Mouse (Mus musculus) spleen, adult 2 months (tissue): ENCODE data around the gene Ntf5. TPM values are rescaled to one million over a fixed set of nuclear protein-coding genes. Genes with fewer than 3 reads are reported as not detected.
A peak's percentile ranks its signal among the peaks of the same experiment; 100 is the strongest.

ENCODE experiments used
- DNase-seq, 2 experiments: peaks; one replicate each; pipeline versions ENCODE4 v3.0.0 to v3.0.0-alpha.2; 2012 to 2021; ENCODE audit warnings: low spot score in 2 of 2, low read depth in 1 of 2
- H3K27ac ChIP-seq: fragments of 200-500 bp; 2 replicates; pipeline ENCODE4 v1.5.1; 2012; ENCODE audit warnings: low read length, inconsistent platforms; ENCODE audit not compliant: insufficient read depth
- H3K27me3 ChIP-seq: fragments of 200-500 bp; 2 replicates; pipeline ENCODE4 v1.6.1; 2012; ENCODE audit warnings: mild to moderate bottlenecking, moderate library complexity, low read length, inconsistent platforms; ENCODE audit not compliant: control insufficient read depth, insufficient read depth
- H3K36me3 ChIP-seq: fragments of 200-500 bp; 2 replicates; pipeline ENCODE4 v1.6.1; 2012; ENCODE audit warnings: mild to moderate bottlenecking, low read length, inconsistent platforms; ENCODE audit not compliant: control insufficient read depth, insufficient read depth
- H3K4me1 ChIP-seq: fragments of 200-500 bp; 2 replicates; pipeline ENCODE4 v1.6.1; 2011; ENCODE audit warnings: inconsistent platforms; ENCODE audit not compliant: control insufficient read depth, insufficient read depth, insufficient read length
- H3K4me3 ChIP-seq: fragments of 200-500 bp; 2 replicates; pipeline ENCODE4 v1.5.1; 2011; ENCODE audit warnings: mild to moderate bottlenecking, inconsistent platforms; ENCODE audit not compliant: insufficient read depth, insufficient read length; ENCODE audit errors: extremely low read depth
- CTCF ChIP-seq: fragments of 200-500 bp; IDR thresholded peaks from 2 replicates; pipeline ENCODE4 v1.5.1; 2011; ENCODE audit warnings: mild to moderate bottlenecking, inconsistent platforms; ENCODE audit not compliant: insufficient read depth, insufficient read length, insufficient replicate concordance; ENCODE audit errors: extremely low read depth
- POLR2A ChIP-seq: fragments of 200-500 bp; IDR thresholded peaks from 2 replicates; pipeline ENCODE4 v1.6.1; 2011; ENCODE audit warnings: low read depth, low read length, inconsistent platforms
- WGBS: fragments of 180-500 bp; shearing (Covaris S2); methylation state at CpG from one replicate; pipeline ENCODE4 v1.1.7; 2018; 5-methylcytosine and 5-hydroxymethylcytosine counted together
- polyA plus RNA-seq: library from polyadenylated mRNA; depleted of rRNA; stranded (reverse); fragments of >200 nt; gene quantifications from 2 replicates; pipeline ENCODE4 v1.2.3, GENCODE M21; 2012; rRNA removed

Gene Ntf5
- polyA plus RNA-seq, 1 experiment = 0.12 TPM

DNA sequence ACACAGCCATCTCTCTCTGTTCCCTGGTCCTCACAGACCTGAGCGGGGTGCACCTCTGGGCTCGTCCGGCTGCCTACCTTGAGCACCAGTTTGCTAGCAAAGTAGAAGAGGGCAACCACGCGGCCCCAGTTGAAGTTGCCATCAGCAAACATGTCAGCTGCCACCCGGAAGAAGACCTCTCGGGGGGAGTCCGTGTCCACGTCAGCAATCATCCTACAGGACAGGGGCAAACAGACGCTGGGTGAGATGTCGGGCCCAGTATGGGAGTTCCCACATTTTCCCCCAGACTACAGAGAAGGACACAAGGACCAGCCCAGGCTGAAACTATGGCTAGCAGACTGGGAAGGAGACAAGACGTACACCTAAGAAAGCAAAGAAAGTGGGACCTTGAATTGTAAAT lies 51.6 kb downstream of the Ntf5 start:
- WGBS = 95% methylated on average over 12 of the region's 12 CpGs
- H3K27ac ChIP-seq = no peak overlapping the region

DNA sequence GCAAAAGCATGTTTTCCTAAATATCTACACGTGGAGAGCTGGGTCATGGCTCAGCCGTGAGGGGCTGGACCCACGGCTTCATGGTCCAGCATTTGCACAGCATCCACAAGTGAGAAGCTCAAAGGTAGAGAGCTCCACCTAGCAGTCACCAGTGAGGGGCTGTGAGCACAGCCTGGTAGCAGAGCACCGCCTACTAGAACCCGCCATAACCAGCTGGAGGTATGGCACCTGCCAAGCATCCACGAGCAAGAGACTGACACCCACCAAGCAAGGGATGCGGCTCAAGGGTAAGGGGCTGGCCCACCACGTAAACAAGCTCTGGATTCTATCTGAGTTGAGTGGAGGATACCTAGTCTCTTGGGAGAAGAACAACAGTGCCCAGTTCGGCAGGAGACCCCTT lies 52.1 kb downstream of the Ntf5 start:
- TF ChIP-seq POLR2A (no peak), CTCF (no peak)
- Histone ChIP-seq H3K4me3 (0 out of 2 replicates have a peak overlapping the region, but pooled peaks have one; percentile 90), H3K27me3 (no peaks in the 10 kb centered on the region), H3K4me1 (peaks cover 7% of the 10 kb centered on the region), H3K36me3 (peaks cover 19% of the 10 kb centered on the region), H3K27ac (no peak overlapping the region)
- 78% methylated on average over 9 of the region's 9 CpGs for whole genome bisulfite sequencing
- DNase-seq = no peak

More for the DNA sequence above, 51.6 kb downstream of the Ntf5 start:
- H3K27me3 ChIP-seq = no peaks in the 10 kb centered on the region
- H3K4me1 ChIP-seq = peaks cover 7% of the 10 kb centered on the region
- no peak overlapping the region for H3K4me3 ChIP-seq
- TF ChIP-seq POLR2A (no peak), CTCF (no peak)
- H3K36me3 ChIP-seq = peaks cover 19% of the 10 kb centered on the region
- no peak for DNase-seq

DNA sequence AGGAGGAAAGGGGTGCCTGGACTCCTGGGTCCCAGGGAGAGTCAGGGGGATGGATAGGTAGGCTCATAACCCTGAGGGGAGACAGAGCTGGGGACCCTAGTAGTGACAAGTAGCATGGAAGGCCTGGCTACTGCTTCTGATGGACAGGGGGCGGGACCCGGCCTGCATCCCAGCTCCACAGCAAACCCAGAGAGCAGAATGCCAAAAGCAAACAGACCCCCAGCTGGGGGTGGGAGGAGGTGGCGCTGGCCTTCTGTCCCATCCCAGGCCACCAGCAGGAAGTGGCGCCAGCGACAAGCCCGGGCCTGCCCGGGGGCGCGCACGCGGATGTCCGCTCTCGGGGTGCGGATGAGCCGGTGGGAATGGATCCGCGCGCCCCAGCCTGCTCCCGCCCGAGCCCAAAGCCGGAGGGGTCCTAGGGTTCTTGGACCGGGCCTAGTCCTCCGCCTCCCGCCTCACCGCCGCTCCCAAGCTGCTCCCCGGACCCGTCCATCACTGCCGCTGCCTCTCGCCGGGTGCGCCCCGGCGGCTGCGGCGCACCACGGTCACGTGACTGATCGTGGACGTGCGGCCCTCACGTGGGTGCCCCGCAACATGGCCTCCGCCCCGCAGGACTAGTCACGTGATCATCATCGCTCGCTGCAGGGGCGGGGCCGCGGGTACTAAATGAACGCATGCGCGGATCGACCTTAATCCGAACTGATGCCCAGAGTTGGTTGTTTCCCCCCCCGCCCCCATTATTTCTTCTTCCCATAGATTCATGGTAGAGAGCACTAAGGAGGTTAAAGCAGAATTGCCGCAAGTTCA lies 53.0 kb downstream of the Ntf5 start, which contains the start of gene Bax:
Gene Bax, minus strand, starts transcription at position 616 of the 807 bp plus-strand sequence.
- no peaks in the 10 kb centered on the region for H3K27me3 ChIP-seq
- H3K36me3 ChIP-seq = peaks cover 17% of the 10 kb centered on the region
- peak within 1 kb of the TSS; percentile 79 for H3K27ac ChIP-seq
- WGBS = 1% methylated on average over 58 of the region's 58 CpGs
- H3K4me3 ChIP-seq = peak within 1 kb of the TSS; percentile 90
- TF ChIP-seq POLR2A (peak; percentile 88), CTCF (no peak)
- H3K4me1 ChIP-seq = peaks cover 7% of the 10 kb centered on the region
- peak; percentile 89 to 94 for DNase-seq

Other genes with a start within 250 kb of the Ntf5 start
- gene Slc17a7, start 249.7 kb upstream of the Ntf5 start, polyA plus RNA-seq = 0.05 and 0.06 TPM in 2 replicates
- gene Gfy, start 234.1 kb upstream of the Ntf5 start, polyA plus RNA-seq = not detected in 2 replicates
- gene Pth2, start 232.7 kb upstream of the Ntf5 start, polyA plus RNA-seq = not detected in 2 replicates
- gene Ccdc155, start 208.8 kb upstream of the Ntf5 start, polyA plus RNA-seq = 0.16 and 0.20 TPM in 2 replicates
- 2.1 and 2.8 TPM in 2 replicates for gene Dkkl1, start 201.5 kb upstream of the Ntf5 start, polyA plus RNA-seq
- gene Tead2, start 197.9 kb upstream of the Ntf5 start, polyA plus RNA-seq = 10.6 and 12.1 TPM in 2 replicates
- gene Cd37, start 174.6 kb upstream of the Ntf5 start, polyA plus RNA-seq = 1,116 and 1,582 TPM in 2 replicates
- not detected in 2 replicates for gene Slc6a16, start 172.6 kb upstream of the Ntf5 start, polyA plus RNA-seq
- 0.27 and 0.43 TPM in 2 replicates for gene Slc6a21, start 136.2 kb upstream of the Ntf5 start, polyA plus RNA-seq
- gene Trpm4, start 79.9 kb upstream of the Ntf5 start, polyA plus RNA-seq = 7.9 and 10.0 TPM in 2 replicates
- gene Hrc, start 78.4 kb upstream of the Ntf5 start, polyA plus RNA-seq = 0.04 and 0.09 TPM in 2 replicates
- 0.22 and 0.27 TPM in 2 replicates for gene Ppfia3, start 46.7 kb upstream of the Ntf5 start, polyA plus RNA-seq
- 0.90 and 2.1 TPM in 2 replicates for gene Lin7b, start 43.1 kb upstream of the Ntf5 start, polyA plus RNA-seq
- gene Snrnp70, start 18.0 kb upstream of the Ntf5 start, polyA plus RNA-seq = 273 and 277 TPM in 2 replicates
- gene Kcna7, start 8.0 kb upstream of the Ntf5 start, polyA plus RNA-seq = 0.04 and 0.05 TPM in 2 replicates
- not detected in 2 replicates for gene Lhb, start 7.1 kb downstream of the Ntf5 start, polyA plus RNA-seq
- 12.4 and 14.4 TPM in 2 replicates for gene Gys1, start 21.1 kb downstream of the Ntf5 start, polyA plus RNA-seq
- 55.3 and 56.0 TPM in 2 replicates for gene Ruvbl2, start 24.4 kb downstream of the Ntf5 start, polyA plus RNA-seq
- 2,804 and 3,579 TPM in 2 replicates for gene Ftl1, start 46.2 kb downstream of the Ntf5 start, polyA plus RNA-seq
- 129 and 163 TPM in 2 replicates for gene Bax, start 53.2 kb downstream of the Ntf5 start, polyA plus RNA-seq
- 0.04 and 0.49 TPM in 2 replicates for gene Tulp2, start 68.2 kb downstream of the Ntf5 start, polyA plus RNA-seq
- 0.13 TPM in 1 of 2 replicates, not detected in the other for gene Gm45808, start 73.1 kb downstream of the Ntf5 start, polyA plus RNA-seq
- 1.5 and 1.6 TPM in 2 replicates for gene Dhdh, start 75.1 kb downstream of the Ntf5 start, polyA plus RNA-seq
- gene Nucb1, start 96.7 kb downstream of the Ntf5 start, polyA plus RNA-seq = 171 and 188 TPM in 2 replicates
- gene Ppp1r15a, start 112.6 kb downstream of the Ntf5 start, polyA plus RNA-seq = 99.5 and 119 TPM in 2 replicates
- 6.5 and 7.2 TPM in 2 replicates for gene Plekha4, start 112.6 kb downstream of the Ntf5 start, polyA plus RNA-seq
- 1.7 TPM in 2 replicates for gene Hsd17b14, start 141.2 kb downstream of the Ntf5 start, polyA plus RNA-seq
- 50.8 and 55.6 TPM in 2 replicates for gene Bcat2, start 156.5 kb downstream of the Ntf5 start, polyA plus RNA-seq
- 0.90 and 2.8 TPM in 2 replicates for gene Fgf21, start 201.8 kb downstream of the Ntf5 start, polyA plus RNA-seq
- 0.71 and 1.1 TPM in 2 replicates for gene Fut1, start 203.6 kb downstream of the Ntf5 start, polyA plus RNA-seq
- 0.46 and 0.63 TPM in 2 replicates for gene Izumo1, start 208.1 kb downstream of the Ntf5 start, polyA plus RNA-seq
- 18.8 and 20.1 TPM in 2 replicates for gene Rasip1, start 213.8 kb downstream of the Ntf5 start, polyA plus RNA-seq
- gene Mamstr, start 226.3 kb downstream of the Ntf5 start, polyA plus RNA-seq = 2.5 and 2.7 TPM in 2 replicates